26 mouse cellular contexts compared by ENCODE assay signal in the genomic region with DNA sequence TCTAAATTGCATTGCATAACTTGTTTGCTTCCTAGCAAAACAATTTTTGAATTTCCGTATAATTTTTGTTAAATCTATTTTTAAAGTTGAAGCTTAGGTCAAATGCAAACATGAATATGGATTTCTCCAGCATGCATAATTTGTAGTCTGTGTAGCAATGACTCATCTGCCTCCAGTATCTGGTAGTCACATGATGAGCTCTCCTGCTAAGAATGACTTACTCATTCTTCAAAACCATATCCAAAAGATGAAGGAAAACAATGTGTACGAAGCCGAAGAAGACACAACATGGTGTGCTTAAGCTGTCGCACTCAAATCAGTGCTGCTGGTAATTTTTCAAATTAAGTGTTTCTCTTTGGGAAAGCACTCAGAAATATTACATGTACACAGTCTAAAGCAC.
DNase-seq lines count a peak whose midpoint lies in the region; TF ChIP-seq lines count a peak whose summit lies in the region.
"Had no signal": no experiment of that assay in that cellular context is flagged by ENCODE, and none has a peak within 500 bp of the region (broad histone marks: within the 10 kb centered on the region; RNA-seq: fewer than 3 reads in every experiment).

No protein-coding gene starts in this region.

- H3K27ac ChIP-seq in layer of hippocampus, adult 2 months: peak overlapping the region; percentile 6; the same call in 1 of the 2 replicates
- H3K27ac ChIP-seq: embryonic facial prominence, embryonic 15.5 days; hindbrain, embryonic 13.5 days; kidney, embryonic 15.5 days; limb, embryonic 13.5 days; liver, embryonic 13.5 days; midbrain, embryonic 15.5 days; neural tube, embryonic 13.5 days; stomach, embryonic 15.5 days had no signal

- no peak overlapping the region for H3K4me3 ChIP-seq in layer of hippocampus, adult 2 months
- H3K4me3 ChIP-seq: embryonic facial prominence, embryonic 15.5 days; hindbrain, embryonic 13.5 days; kidney, embryonic 15.5 days; limb, embryonic 13.5 days; liver, embryonic 13.5 days; midbrain, embryonic 15.5 days; neural tube, embryonic 13.5 days; stomach, embryonic 15.5 days had no signal

- peak in 1 of 2 experiments; percentile 37 for DNase-seq in layer of hippocampus, adult 2 months (ENCODE audit: low spot score in 2 of 2)
- DNase-seq in layer of hippocampus, postnatal 25 days (ENCODE audit: extremely low spot score in 1 of 2, low spot score in 1 of 2): no peak
- DNase-seq in right cerebral cortex, adult 18-20 months: peak; percentile 17
- no peak for DNase-seq in right cerebral cortex, postnatal 10 days (ENCODE audit: low spot score in 2 of 2)
- DNase-seq in NIH3T3 (ENCODE audit: low read depth): peak; percentile 75
- DNase-seq in telencephalon, adult 2 months (ENCODE audit: low read depth, low spot score): peak; percentile 67
- no peak for DNase-seq in urinary bladder, postnatal 4 days (ENCODE audit: low spot score in 2 of 2)
- DNase-seq in gastrocnemius, postnatal 10 days: no peak
- DNase-seq: adrenal gland, postnatal 10 days; cerebellum, adult 8-10 months; cerebellum, postnatal 36 days; embryo, embryonic 11 days; heart, postnatal 36 days; kidney, adult 11 months; liver, embryonic 13.5 days; lung, embryonic 14.5 days; lung, postnatal 4 days; thymus, adult 2 months; thymus, postnatal 4 days had no signal

- no peak for TF ChIP-seq CTCF in layer of hippocampus, adult 2 months (conservative IDR thresholded peaks at IDR 0.05)

Comparison
In these comparisons a context has a peak if more than half of its experiments do, and no peak if none do; other contexts are left out.
1. DNase-seq: peak in right cerebral cortex, adult 18-20 months (single experiment), NIH3T3 (single experiment) and telencephalon, adult 2 months (single experiment); none in layer of hippocampus, postnatal 25 days (0 of 2), right cerebral cortex, postnatal 10 days (0 of 2), urinary bladder, postnatal 4 days (0 of 2) and gastrocnemius, postnatal 10 days (single experiment).